Comparison of ENCODE assay signal across 20 mouse cellular contexts in genomic region chr10:119547875-119548274, GRCm38 (mm10).
A peak's percentile ranks its signal among the peaks of the same experiment; 100 is the strongest.
DNase-seq lines count a peak whose midpoint lies in the region; ATAC-seq lines count a peak whose summit lies in the region.
"Had no signal": no experiment of that assay in that cellular context is flagged by ENCODE, and none has a peak within 500 bp of the region (broad histone marks: within the 10 kb centered on the region; RNA-seq: fewer than 3 reads in every experiment).

No protein-coding gene starts in this region.

- no peak for ATAC-seq in liver, embryonic 12.5 days
- ATAC-seq: intestine, postnatal 0 days had no signal

- H3K4me3 ChIP-seq in liver, embryonic 12.5 days = no peak overlapping the region
- H3K4me3 ChIP-seq: embryonic facial prominence, embryonic 15.5 days; forebrain, embryonic 10.5 days; heart, embryonic 12.5 days; hindbrain, embryonic 15.5 days; midbrain, embryonic 10.5 days; neural tube, embryonic 13.5 days had no signal

- H3K36me3 ChIP-seq in liver, embryonic 12.5 days = no peaks in the 10 kb centered on the region
- H3K36me3 ChIP-seq: embryonic facial prominence, embryonic 15.5 days; heart, embryonic 12.5 days; hindbrain, embryonic 15.5 days; midbrain, embryonic 10.5 days; neural tube, embryonic 13.5 days had no signal

- WGBS in liver, embryonic 12.5 days (ENCODE audit: insufficient replicate concordance) = 67% methylated on average over 5 of the region's 5 CpGs

- no peak overlapping the region for H3K4me2 ChIP-seq in liver, embryonic 12.5 days
- H3K4me2 ChIP-seq: embryonic facial prominence, embryonic 15.5 days; heart, embryonic 12.5 days; hindbrain, embryonic 15.5 days; neural tube, embryonic 13.5 days had no signal

- intact Hi-C loops in left cerebral cortex, postnatal 4 days (cut with DNase I) = no loop called here

- DNase-seq in left cerebral cortex, adult 11 months (ENCODE audit: low spot score) = peak; percentile 16
- no peak for DNase-seq in left cerebral cortex, postnatal 4 days
- DNase-seq in brain, adult 2 months (ENCODE audit: low read depth, low spot score) = peak; percentile 76
- peak; percentile 15 to 49 for DNase-seq in left cerebral cortex, adult 9 months (ENCODE audit: low spot score in 2 of 2)
- no peak for DNase-seq in thymus, postnatal 10 days (ENCODE audit: low spot score in 2 of 2)
- DNase-seq in ovary, postnatal 14 days (ENCODE audit: low spot score) = no peak
- DNase-seq: adrenal gland, postnatal 10 days; cerebellum, adult 8-10 months; heart, postnatal 36 days; lung, adult 2 months; lung, postnatal 36 days had no signal

- no peaks in the 10 kb centered on the region for H3K4me1 ChIP-seq in liver, embryonic 12.5 days
- H3K4me1 ChIP-seq: embryonic facial prominence, embryonic 15.5 days had no signal

- no peaks in the 10 kb centered on the region for H3K27me3 ChIP-seq in liver, embryonic 12.5 days (replicated peaks)
- H3K27me3 ChIP-seq: embryonic facial prominence, embryonic 15.5 days; hindbrain, embryonic 15.5 days; neural tube, embryonic 13.5 days had no signal

- H3K9ac ChIP-seq in liver, embryonic 12.5 days = no peak overlapping the region
- H3K9ac ChIP-seq: embryonic facial prominence, embryonic 15.5 days; heart, embryonic 12.5 days; hindbrain, embryonic 15.5 days; neural tube, embryonic 13.5 days had no signal

- H3K9me3 ChIP-seq in liver, embryonic 12.5 days (replicated peaks) = no peaks in the 10 kb centered on the region
- H3K9me3 ChIP-seq: embryonic facial prominence, embryonic 15.5 days; forebrain, embryonic 10.5 days; heart, embryonic 12.5 days; hindbrain, embryonic 15.5 days; midbrain, embryonic 10.5 days; neural tube, embryonic 13.5 days had no signal

- no peak overlapping the region for H3K27ac ChIP-seq in liver, embryonic 12.5 days
- H3K27ac ChIP-seq: embryonic facial prominence, embryonic 15.5 days; forebrain, embryonic 10.5 days; hindbrain, embryonic 15.5 days; kidney, postnatal 0 days; midbrain, embryonic 10.5 days; neural tube, embryonic 13.5 days had no signal

Comparison
In these comparisons a context has a peak if more than half of its experiments do, and no peak if none do; other contexts are left out.
1. DNase-seq: peak in left cerebral cortex, adult 11 months (single experiment), brain, adult 2 months (single experiment) and left cerebral cortex, adult 9 months (2 of 2); none in left cerebral cortex, postnatal 4 days (single experiment), thymus, postnatal 10 days (0 of 2) and ovary, postnatal 14 days (single experiment).